Mouse (Mus musculus): ENCODE data around the gene Rplp2. TPM values are rescaled to one million over a fixed set of nuclear protein-coding genes. Genes with fewer than 3 reads are reported as not detected.
"Not testable (repeated sequence)": the region's sequence is repeated elsewhere in the genome, so short reads cannot be mapped to it uniquely, and the experiment has no call there.

The Rplp2 gene
- total RNA-seq, 2 experiments from 2014 or later, result 2,286 to 6,012 TPM

DNA sequence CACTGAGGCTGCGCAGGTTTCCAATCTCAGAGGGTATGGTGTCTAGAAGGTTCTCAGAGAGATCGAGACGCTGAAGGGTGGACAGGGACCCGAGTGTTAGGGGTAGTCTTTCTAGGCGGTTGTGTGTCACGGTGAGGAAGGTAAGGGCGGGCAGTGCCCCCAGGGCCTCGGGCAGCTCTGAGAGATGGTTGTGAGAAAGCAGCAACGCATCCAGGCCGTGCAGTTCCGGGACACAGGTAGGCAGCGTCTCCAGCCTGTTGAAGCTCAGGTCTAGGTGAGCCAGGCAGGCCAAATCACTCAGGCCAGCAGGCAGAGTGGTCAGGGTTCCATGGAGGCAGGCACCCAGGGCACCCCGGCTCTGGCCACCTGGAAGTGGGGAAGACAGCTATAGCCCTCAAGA, 5.0 kb upstream of the Rplp2 start:
- no peak for ATAC-seq (replicated peaks; ENCODE audit: low FRiP score, low TSS enrichment, poor library complexity, severe bottlenecking)

DNA sequence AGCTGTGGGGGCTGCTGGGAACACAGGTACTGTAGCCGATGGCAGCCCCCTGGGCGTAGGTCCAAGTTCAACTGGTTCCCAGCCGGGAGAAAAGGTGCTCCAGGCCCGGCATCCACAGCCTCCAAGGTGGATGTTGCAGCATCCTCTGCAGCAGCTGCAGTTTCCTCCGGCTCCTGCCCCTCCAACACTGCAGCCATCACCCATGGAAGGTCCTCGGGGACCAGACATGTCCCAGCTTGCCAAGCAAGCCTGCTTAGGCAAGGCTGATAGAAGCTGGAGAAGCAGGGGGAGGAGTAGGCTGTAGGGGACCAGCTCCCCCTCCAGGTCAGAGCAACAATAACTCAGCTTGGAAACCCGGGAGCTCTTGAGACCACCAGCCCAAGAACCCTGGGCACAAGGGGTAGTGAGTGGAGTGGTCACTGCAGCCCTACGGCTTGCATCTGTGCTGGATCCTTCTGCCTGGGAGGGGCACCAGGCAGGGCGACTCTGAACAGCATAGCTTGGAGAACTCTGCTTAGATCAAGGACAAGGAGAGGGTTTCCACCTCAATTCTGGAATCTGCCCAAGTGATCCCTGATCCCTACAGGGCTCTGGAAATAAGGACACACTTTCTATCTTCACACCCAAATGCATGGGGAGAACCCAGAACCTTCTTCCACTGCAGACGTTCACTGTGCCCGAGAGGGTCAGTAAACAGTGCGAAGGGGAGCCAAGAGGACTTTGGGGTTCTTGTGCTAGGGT, 3.9 kb upstream of the Rplp2 start:
- ATAC-seq (replicated peaks; ENCODE audit: low FRiP score, low TSS enrichment, poor library complexity, severe bottlenecking), result peak; percentile 48

DNA sequence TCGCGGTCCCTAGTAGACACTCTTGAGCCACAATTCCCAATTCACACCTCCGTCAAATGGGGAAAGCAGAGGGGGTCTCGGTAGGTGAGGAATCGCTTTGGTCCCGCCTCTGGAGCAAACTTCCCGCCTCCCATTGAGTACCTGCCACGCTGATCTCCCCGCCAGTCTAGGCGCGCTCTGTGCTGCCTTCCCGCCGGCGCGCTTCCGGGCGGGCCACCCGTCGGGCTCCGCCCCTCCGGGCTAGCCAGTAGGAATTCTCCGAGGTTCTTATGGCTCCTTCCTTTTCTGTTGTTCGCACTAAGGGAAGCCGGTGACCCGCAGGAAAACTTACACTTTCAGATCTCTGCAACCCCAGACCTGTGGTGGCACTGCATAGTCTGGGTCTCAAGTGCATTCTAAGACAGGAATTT, 3.3 kb upstream of the Rplp2 start, which contains the start of gene Pidd1:
Gene Pidd1, minus strand, starts transcription at position 198 of the 410 bp plus-strand sequence.
- peak; percentile 60 for ATAC-seq (replicated peaks; ENCODE audit: low FRiP score, low TSS enrichment, poor library complexity, severe bottlenecking)

DNA sequence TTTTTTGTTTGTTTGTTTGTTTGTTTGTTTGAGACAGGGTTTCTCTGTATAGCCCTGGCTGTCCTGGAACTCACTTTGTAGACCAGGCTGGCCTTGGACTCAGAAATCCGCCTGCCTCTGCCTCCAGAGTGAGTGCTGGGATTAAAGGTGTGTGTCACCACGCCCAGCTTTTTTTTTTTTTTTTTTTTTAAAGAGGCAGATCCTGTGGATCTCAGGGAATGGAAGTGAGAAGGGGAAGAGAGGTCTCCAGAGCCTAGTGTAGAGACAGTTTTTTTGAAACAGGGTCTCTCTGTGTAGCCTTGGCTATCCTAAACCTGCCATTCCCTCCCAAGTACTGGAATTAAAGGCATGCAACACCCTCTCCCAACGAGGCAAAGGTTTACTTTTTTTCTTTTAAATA, 796 bp upstream of the Rplp2 start:
- ATAC-seq (replicated peaks; ENCODE audit: low FRiP score, low TSS enrichment, poor library complexity, severe bottlenecking), result not testable (repeated sequence)

DNA sequence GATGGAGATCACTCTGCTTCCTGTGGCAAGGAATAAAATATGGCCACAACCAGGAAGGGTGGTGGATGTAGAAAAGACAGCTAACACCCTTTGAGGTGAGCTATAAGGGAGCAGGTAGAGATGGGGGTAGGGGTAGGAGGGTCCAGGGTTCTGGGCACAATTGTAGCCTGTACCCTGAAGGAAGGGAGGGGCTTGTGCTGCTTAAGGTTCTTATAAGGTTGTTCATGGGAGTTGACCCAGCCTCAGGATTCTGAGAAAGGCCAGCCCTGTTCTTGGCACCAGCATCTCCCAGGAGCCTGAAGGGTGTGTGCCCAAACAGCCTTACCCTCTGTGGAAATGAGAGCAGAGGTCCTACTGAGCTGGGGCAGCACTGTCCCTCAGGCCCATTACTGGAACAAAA, 4.8 kb downstream of the Rplp2 start:
- no peak for ATAC-seq (replicated peaks; ENCODE audit: low FRiP score, low TSS enrichment, poor library complexity, severe bottlenecking)

GRCm38 (mm10) chr7:141453636-141454035, 6.5 kb downstream of the Rplp2 start:
- ATAC-seq (replicated peaks; ENCODE audit: low FRiP score, low TSS enrichment, poor library complexity, severe bottlenecking), result no peak

DNA sequence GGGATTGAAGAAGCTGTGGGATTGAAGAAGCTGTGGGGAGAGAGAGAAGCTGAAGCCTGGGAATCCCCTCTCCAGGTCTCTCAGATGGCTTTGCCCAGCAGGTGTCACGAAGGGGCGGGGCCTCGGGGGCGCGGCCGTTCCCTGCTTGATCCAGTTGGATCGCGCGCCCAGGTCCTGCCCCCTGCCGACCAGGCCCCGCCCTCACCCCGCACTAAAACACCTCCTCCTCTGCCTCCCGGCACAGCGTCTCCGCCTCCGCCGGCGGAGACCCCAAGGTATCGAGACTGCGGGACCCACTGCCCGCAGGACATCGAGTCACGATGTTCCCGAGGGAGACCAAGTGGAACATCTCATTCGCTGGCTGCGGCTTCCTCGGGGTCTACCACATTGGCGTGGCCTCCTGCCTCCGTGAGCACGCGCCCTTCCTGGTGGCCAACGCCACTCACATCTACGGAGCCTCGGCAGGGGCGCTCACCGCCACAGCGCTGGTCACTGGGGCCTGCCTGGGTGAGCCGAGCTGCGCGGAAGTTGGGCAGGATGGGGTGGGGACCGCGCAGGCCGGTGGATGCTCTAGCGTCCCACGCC, 7.9 kb downstream of the Rplp2 start, which contains the start of gene Pnpla2:
Gene Pnpla2, plus strand, starts transcription at position 232 of the 585 bp plus-strand sequence.
- peak; percentile 78 for ATAC-seq (replicated peaks; ENCODE audit: low FRiP score, low TSS enrichment, poor library complexity, severe bottlenecking)

GRCm38 (mm10) chr7:141455610-141456314, 8.6 kb downstream of the Rplp2 start:
- ATAC-seq (replicated peaks; ENCODE audit: low FRiP score, low TSS enrichment, poor library complexity, severe bottlenecking), result peak; percentile 33; the same call in 1 of the 2 replicates

DNA sequence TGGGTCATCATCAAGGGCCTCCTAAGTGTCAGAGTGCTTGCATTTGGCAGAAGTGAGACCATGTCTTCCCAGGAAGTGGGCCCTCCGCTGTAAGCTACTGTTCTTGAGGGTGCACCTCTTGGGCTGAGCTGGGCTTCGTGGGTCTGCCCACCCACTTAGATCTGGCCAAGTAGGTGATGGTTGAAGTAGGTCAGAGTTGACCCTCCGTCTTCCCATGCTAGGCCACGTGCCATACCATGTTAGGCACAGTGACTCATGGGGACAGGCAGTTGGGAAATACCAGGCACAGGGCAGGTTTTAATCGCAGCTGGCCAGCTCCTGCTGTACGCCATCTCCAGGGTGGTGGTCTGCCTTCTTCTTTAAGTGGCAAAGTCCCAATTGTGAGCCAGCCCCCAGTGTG, 9.6 kb downstream of the Rplp2 start:
- ATAC-seq (replicated peaks; ENCODE audit: low FRiP score, low TSS enrichment, poor library complexity, severe bottlenecking), result no peak

DNA sequence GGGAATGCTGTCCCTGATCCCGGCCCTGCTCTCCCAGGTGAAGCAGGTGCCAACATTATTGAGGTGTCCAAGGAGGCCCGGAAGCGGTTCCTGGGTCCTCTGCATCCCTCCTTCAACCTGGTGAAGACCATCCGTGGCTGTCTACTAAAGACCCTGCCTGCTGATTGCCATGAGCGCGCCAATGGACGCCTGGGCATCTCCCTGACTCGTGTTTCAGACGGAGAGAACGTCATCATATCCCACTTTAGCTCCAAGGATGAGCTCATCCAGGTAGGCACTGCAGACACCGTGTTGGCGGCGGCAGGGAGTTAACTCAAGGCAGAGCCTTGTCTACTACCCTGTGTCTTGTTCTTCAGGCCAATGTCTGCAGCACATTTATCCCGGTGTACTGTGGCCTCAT, 10.1 kb downstream of the Rplp2 start:
- no peak for ATAC-seq (replicated peaks; ENCODE audit: low FRiP score, low TSS enrichment, poor library complexity, severe bottlenecking)

- no peak for ATAC-seq (replicated peaks; ENCODE audit: low FRiP score, low TSS enrichment, poor library complexity, severe bottlenecking)
Measured at GRCm38 (mm10) chr7:141457986-141458660, 11.0 kb downstream of the Rplp2 start.

DNA sequence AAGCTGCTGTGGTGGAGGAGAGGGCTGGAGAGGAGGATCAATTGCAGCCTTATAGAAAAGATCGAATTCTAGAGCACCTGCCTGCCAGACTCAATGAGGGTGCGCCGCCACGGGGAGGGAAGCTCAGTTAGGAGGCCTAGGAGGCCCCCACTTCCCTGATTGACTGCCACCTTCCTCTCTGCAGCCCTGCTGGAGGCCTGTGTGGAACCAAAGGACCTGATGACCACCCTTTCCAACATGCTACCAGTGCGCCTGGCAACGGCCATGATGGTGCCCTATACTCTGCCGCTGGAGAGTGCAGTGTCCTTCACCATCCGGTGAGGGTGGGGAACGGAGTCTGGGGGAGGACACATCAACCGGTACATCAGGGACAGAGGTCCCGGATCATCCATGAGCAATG, 11.5 kb downstream of the Rplp2 start:
- no peak for ATAC-seq (replicated peaks; ENCODE audit: low FRiP score, low TSS enrichment, poor library complexity, severe bottlenecking)

GRCm38 (mm10) chr7:141459301-141459711, 12.1 kb downstream of the Rplp2 start:
- no peak for ATAC-seq (replicated peaks; ENCODE audit: low FRiP score, low TSS enrichment, poor library complexity, severe bottlenecking)

DNA sequence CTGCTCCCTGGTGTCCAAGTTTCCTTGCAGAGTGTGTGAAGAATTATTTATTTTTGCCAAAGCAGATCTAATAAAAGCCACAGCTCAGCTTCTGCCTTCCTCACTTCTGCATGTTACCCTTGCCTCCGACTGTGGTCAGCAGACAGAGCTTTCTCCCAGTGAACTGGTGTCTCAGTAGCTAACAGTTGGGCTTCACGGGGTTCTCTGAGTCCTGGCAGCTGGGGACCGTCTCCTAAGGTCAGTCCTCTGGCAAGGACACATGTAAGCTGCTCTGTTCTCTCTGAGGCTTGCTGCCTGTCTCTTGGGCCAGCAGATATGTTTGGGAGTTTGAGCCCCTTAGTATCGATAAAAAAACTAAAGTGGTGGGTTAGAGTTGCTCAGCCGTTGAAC, 12.8 kb downstream of the Rplp2 start:
- ATAC-seq (replicated peaks; ENCODE audit: low FRiP score, low TSS enrichment, poor library complexity, severe bottlenecking), result no peak

DNA sequence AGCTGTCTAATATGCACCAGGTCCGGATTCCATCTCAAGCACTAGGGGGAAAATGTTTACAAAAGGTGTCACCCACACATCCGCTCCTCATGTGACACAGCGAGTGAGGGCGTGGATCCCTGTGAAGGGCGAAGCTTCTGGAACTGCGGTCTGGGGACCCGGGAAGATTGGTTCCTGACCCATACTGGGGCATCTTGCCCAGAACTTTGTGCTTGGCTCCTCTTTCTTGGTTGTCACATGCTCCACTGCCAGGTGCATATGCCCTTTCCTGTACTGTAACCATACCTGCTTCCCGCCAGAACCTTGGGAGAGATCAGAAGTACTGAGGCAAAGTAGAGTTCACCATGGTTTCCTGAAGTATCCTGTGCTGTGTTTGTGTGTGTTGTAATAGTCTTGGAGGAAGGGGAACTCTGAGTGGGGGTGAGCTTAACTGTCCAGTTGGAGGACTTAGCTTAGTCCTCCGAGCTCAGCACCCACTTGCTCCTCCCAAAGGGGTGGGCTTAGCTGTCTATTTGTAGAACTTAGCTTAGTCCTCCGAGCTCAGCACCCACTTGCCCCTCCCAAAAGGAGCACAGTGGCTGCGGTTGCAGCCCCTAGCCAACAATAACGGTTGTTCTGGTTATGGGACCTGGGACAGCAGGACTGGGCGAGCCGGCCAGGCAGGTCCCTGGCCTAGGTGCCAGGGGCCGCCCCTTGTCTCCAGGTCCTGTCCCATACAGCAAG, 13.4 kb downstream of the Rplp2 start, which contains the start of gene Cracr2b:
Gene Cracr2b, plus strand, starts transcription at position 704 of the 723 bp plus-strand sequence.
- ATAC-seq (replicated peaks; ENCODE audit: low FRiP score, low TSS enrichment, poor library complexity, severe bottlenecking), result no peak

GRCm38 (mm10) chr7:141461521-141462332, 14.6 kb downstream of the Rplp2 start:
- ATAC-seq (replicated peaks; ENCODE audit: low FRiP score, low TSS enrichment, poor library complexity, severe bottlenecking), result no peak

GRCm38 (mm10) chr7:141462333-141462821, 15.2 kb downstream of the Rplp2 start:
- ATAC-seq (replicated peaks; ENCODE audit: low FRiP score, low TSS enrichment, poor library complexity, severe bottlenecking), result no peak

Measured in megakaryocyte-erythroid progenitor cell, adult 5-6 weeks (primary cell).